Mouse (Mus musculus) neural tube, embryonic 11.5 days (tissue): ENCODE results near the gene Zfp536. TPM values are rescaled to one million over a fixed set of nuclear protein-coding genes. Genes with fewer than 3 reads are reported as not detected.
A peak's percentile ranks its signal among the peaks of the same experiment; 100 is the strongest.
"Not testable (repeated sequence)": the region's sequence is repeated elsewhere in the genome, so short reads cannot be mapped to it uniquely, and the experiment has no call there.

Source experiments
- ATAC-seq: fragments of 200-750 bp; cut with Nextera tagmentation; 2 replicates; pipeline ENCODE4 v1.8.0; 2017; ENCODE audit warnings: moderate number of reproducible peaks, mild to moderate bottlenecking, moderate TSS enrichment, moderate library complexity; ENCODE audit not compliant: insufficient read depth, low FRiP score, low TSS enrichment
- DNase-seq: peaks from one replicate; pipeline ENCODE4 v3.0.0-alpha.2; 2015; ENCODE audit warnings: low spot score
- H3K27ac ChIP-seq: fragments of 300-500 bp; sonication (generic); 2 replicates; pipeline ENCODE4 v1.5.1; 2014; ENCODE audit warnings: low read depth, mild to moderate bottlenecking, low read length
- H3K27me3 ChIP-seq: fragments of 300-500 bp; sonication (generic); 2 replicates; pipeline ENCODE4 v1.6.1; 2014; ENCODE audit warnings: mild to moderate bottlenecking, low read length, mixed read lengths; ENCODE audit not compliant: control insufficient read depth, insufficient read depth
- H3K36me3 ChIP-seq: fragments of 300-500 bp; sonication (generic); 2 replicates; pipeline ENCODE4 v1.6.1; 2014; ENCODE audit warnings: mild to moderate bottlenecking, low read length, moderate library complexity, mixed read lengths; ENCODE audit not compliant: control insufficient read depth, insufficient read depth
- H3K4me1 ChIP-seq: fragments of 300-500 bp; sonication (generic); 2 replicates; pipeline ENCODE4 v1.6.1; 2014; ENCODE audit warnings: low read length, mixed read lengths; ENCODE audit not compliant: control insufficient read depth, insufficient read depth
- H3K4me2 ChIP-seq: fragments of 300-500 bp; sonication (generic); 2 replicates; pipeline ENCODE4 v1.6.1; 2014; ENCODE audit warnings: low read depth, mild to moderate bottlenecking, moderate library complexity
- H3K4me3 ChIP-seq: fragments of 300-500 bp; sonication (generic); 2 replicates; pipeline ENCODE4 v1.5.1; 2014; ENCODE audit warnings: low read depth, low read length
- H3K9ac ChIP-seq: fragments of 300-500 bp; sonication (generic); 2 replicates; pipeline ENCODE4 v1.6.1; 2014; ENCODE audit warnings: mild to moderate bottlenecking, low read length
- H3K9me3 ChIP-seq: fragments of 300-500 bp; sonication (generic); 2 replicates; pipeline ENCODE4 v1.6.1; 2016; ENCODE audit warnings: low read length; ENCODE audit not compliant: control insufficient read depth
- WGBS: fragments of 180-500 bp; shearing (Covaris S2); extraction: QIAGEN DNeasy Blood & Tissue Kit; methylation state at CpG from one replicate; pipeline ENCODE4 v1.1.7; 2014; 5-methylcytosine and 5-hydroxymethylcytosine counted together
- polyA plus RNA-seq: library from polyadenylated mRNA; unstranded; fragments of >200 nt; fragmentation: Nextera tagmentation; extraction: Ambion mirVana; gene quantifications from 2 replicates; pipeline ENCODE4 v1.2.1, GENCODE M21; 2014

The Zfp536 gene
- polyA plus RNA-seq, 1 experiment from 2014 or later, result 23.6 TPM

GRCm38 (mm10) chr7:37617880-37618279 lies 155.6 kb downstream of the Zfp536 start:
- ATAC-seq (no peak), DNase-seq (no peak)

DNA sequence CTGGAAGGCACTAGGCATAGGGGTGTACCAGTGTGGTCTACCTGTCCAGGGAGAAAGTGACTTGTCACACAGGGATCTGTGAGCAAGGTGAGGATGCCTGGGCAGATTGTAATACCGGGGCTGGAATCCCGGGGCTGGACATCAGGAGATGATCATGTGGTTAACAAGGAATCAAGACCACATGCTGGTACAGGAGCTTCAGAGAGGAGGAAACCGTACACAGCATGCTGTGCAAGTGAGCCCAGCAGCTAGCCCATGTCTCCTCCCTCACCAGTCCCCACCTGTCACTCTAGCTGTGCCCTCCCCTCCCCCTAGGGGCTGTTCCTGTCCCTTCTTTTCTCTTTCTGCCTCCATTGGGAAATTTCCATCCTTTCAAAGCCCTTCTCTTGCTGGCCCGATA lies 157.5 kb downstream of the Zfp536 start:
- no peak overlapping the region for H3K27ac ChIP-seq
- no peaks in the 10 kb centered on the region for H3K9me3 ChIP-seq
- DNase-seq (no peak), ATAC-seq (no peak)
- 90% methylated on average over 2 of the region's 4 CpGs for WGBS
- H3K27me3 ChIP-seq, result no peaks in the 10 kb centered on the region
- H3K9ac ChIP-seq, result no peak overlapping the region
- H3K4me1 ChIP-seq, result no peaks in the 10 kb centered on the region
- H3K36me3 ChIP-seq, result no peaks in the 10 kb centered on the region
- H3K4me2 ChIP-seq, result no peak overlapping the region
- no peak overlapping the region for H3K4me3 ChIP-seq

More at GRCm38 (mm10) chr7:37617880-37618279, 155.6 kb downstream of the Zfp536 start:
- H3K27ac ChIP-seq, result no peak overlapping the region
- H3K9me3 ChIP-seq, result no peaks in the 10 kb centered on the region
- H3K4me2 ChIP-seq, result no peak overlapping the region
- H3K9ac ChIP-seq, result no peak overlapping the region
- H3K4me3 ChIP-seq, result no peak overlapping the region
- WGBS, result 93% methylated on average over 2 of the region's 2 CpGs
- H3K27me3 ChIP-seq, result no peaks in the 10 kb centered on the region
- no peaks in the 10 kb centered on the region for H3K4me1 ChIP-seq
- no peaks in the 10 kb centered on the region for H3K36me3 ChIP-seq

- H3K9me3 ChIP-seq, result no peaks in the 10 kb centered on the region
- H3K27me3 ChIP-seq, result no peaks in the 10 kb centered on the region
- no peaks in the 10 kb centered on the region for H3K36me3 ChIP-seq
Measured at GRCm38 (mm10) chr7:37614381-37614780, 159.1 kb downstream of the Zfp536 start.

DNA sequence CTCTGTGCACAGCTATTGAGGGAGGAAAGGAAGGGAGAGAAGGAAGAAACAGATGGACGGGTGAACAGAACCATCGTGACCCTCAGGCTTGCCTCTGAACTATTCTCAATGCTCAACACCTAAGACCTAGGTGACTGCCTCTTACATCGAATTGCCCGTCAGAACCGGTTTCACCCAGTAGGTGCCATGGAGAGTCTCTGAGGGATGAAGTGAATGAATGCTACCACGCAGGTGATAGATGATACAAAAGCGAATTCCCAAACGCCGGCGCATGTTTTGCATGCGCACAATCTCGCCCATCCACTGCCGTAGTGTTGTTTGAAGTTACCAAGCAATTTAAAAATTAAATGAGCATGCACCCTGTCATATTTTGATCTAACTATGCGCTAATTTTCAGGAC lies 164.9 kb downstream of the Zfp536 start:
- no peaks in the 10 kb centered on the region for H3K4me1 ChIP-seq
- H3K4me3 ChIP-seq, result no peak overlapping the region
- H3K36me3 ChIP-seq, result no peaks in the 10 kb centered on the region
- no peak overlapping the region for H3K27ac ChIP-seq
- H3K4me2 ChIP-seq, result no peak overlapping the region
- WGBS, result 96% methylated on average over 14 of the region's 14 CpGs
- H3K27me3 ChIP-seq, result no peaks in the 10 kb centered on the region
- no peak for DNase-seq
- ATAC-seq, result no peak
- no peak overlapping the region for H3K9ac ChIP-seq
- no peaks in the 10 kb centered on the region for H3K9me3 ChIP-seq

More at GRCm38 (mm10) chr7:37614381-37614780, 159.1 kb downstream of the Zfp536 start:
- DNase-seq, result no peak
- H3K4me1 ChIP-seq, result no peaks in the 10 kb centered on the region
- no peak overlapping the region for H3K9ac ChIP-seq
- WGBS, result 75% methylated on average over 10 of the region's 10 CpGs
- H3K27ac ChIP-seq, result no peak overlapping the region
- no peak overlapping the region for H3K4me2 ChIP-seq
- no peak for ATAC-seq
- no peak overlapping the region for H3K4me3 ChIP-seq

DNA sequence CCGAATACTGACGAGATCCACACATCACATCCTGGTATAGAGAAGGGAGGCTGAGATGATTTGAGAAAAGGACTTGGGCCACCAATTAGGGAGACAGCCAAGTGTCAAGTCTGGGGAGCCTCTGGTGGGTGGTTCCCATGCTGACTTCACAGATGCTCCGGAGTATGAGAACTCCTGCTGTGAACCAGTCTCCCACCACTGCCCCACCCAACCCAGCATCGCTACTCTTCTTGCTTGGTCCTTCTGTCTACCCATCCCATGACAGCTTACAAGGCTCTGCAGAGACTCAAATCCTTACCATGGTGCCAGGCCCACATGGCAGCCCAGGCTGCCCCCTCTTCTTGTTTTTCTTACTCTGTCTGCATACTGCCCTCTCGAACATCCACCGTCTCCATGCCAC lies 165.5 kb downstream of the Zfp536 start:
- Histone ChIP-seq H3K4me1 (peaks cover 4% of the 10 kb centered on the region; the same call in 1 of the 2 replicates), H3K27me3 (no peaks in the 10 kb centered on the region), H3K27ac (no peak overlapping the region), H3K9me3 (no peaks in the 10 kb centered on the region), H3K4me2 (no peak overlapping the region), H3K36me3 (no peaks in the 10 kb centered on the region), H3K9ac (no peak overlapping the region), H3K4me3 (no peak overlapping the region)
- DNase-seq, result no peak
- 90% methylated on average over 6 of the region's 6 CpGs for WGBS
- no peak for ATAC-seq

DNA sequence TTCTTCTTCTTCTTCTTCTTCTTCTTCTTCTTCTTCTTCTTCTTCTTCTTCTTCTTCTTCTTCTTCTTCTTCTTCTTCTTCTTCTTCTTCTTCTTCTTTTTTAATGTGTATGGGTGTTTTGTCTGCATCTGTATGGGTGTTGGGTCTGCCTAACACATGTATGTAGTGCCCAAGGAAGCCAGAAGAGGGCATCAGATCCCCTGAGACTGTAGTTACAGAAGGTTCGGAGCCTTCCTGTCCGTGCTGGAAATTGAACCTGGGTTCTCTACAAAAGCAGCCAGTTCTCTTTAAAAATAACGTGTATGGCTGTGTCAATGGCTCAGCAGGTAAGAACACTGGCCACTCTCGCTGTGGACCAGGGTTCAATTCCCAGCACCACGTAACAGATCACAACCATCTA lies 167.0 kb downstream of the Zfp536 start:
- DNase-seq, result no peak
- H3K4me3 ChIP-seq, result no peak overlapping the region
- no peaks in the 10 kb centered on the region for H3K9me3 ChIP-seq
- no peak overlapping the region for H3K9ac ChIP-seq
- ATAC-seq, result no peak
- peaks cover 5% of the 10 kb centered on the region; the same call in 1 of the 2 replicates for H3K4me1 ChIP-seq
- no peak overlapping the region for H3K4me2 ChIP-seq
- no peaks in the 10 kb centered on the region for H3K27me3 ChIP-seq
- 85% methylated on average over 5 of the region's 5 CpGs for WGBS
- no peak overlapping the region for H3K27ac ChIP-seq
- H3K36me3 ChIP-seq, result no peaks in the 10 kb centered on the region

DNA sequence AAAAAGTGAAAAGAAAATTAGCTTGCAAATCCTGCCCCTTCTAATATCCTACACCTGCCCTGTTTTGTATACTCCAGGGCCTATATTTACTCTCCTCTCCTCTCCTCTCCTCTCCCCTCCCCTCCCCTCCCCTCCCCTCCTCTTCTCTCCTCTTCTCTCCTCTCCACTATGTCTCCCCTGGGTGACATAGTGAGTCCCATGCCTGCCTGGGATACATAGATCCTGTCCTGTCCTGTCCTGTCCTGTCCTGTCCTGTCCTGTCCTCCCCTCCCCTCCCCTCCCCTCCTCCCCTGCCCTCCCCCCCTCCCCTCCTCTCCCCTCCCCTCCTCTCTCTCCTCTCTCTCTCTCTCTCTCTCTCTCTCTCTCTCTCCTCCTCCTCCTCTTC lies 169.9 kb downstream of the Zfp536 start:
- H3K4me1 ChIP-seq, H3K9me3 ChIP-seq, ATAC-seq, H3K9ac ChIP-seq, H3K4me3 ChIP-seq, H3K27ac ChIP-seq, H3K27me3 ChIP-seq, H3K36me3 ChIP-seq, DNase-seq, H3K4me2 ChIP-seq: not testable (repeated sequence)

- Histone ChIP-seq H3K9me3 (no peaks in the 10 kb centered on the region), H3K4me2 (no peak overlapping the region), H3K36me3 (no peaks in the 10 kb centered on the region), H3K27me3 (no peaks in the 10 kb centered on the region), H3K9ac (no peak overlapping the region), H3K4me3 (no peak overlapping the region), H3K27ac (no peak overlapping the region), H3K4me1 (peaks cover 8% of the 10 kb centered on the region; the same call in 1 of the 2 replicates)
- DNase-seq (peak; percentile 45), ATAC-seq (no peak)
- WGBS, result 36% methylated on average over 9 of the region's 9 CpGs
Measured at GRCm38 (mm10) chr7:37602871-37603524, 170.4 kb downstream of the Zfp536 start.

DNA sequence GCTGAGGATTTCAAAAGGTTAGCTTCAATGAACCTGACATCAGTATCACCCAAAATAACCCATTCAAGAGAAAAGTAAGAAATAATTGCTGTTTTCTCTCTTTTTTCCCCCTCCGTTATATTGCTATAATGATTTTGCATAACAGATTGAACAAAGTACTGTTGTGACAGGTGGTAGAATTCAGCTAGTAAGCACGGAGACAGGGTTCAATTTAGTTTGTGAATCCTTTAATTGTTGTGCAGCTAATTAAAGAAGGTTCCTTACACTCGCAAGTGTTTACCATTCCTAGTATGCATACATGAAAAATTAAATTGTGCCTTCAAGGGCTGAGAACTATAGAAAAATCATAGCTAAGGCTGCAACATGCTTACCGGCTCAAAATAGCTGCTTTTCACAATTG lies 173.1 kb downstream of the Zfp536 start:
- no peaks in the 10 kb centered on the region for H3K9me3 ChIP-seq
- no peak overlapping the region for H3K4me2 ChIP-seq
- H3K4me1 ChIP-seq, result peaks cover 8% of the 10 kb centered on the region; the same call in 1 of the 2 replicates
- DNase-seq (no peak), ATAC-seq (no peak)
- H3K9ac ChIP-seq, result no peak overlapping the region
- no peaks in the 10 kb centered on the region for H3K27me3 ChIP-seq
- no peak overlapping the region for H3K27ac ChIP-seq
- H3K4me3 ChIP-seq, result no peak overlapping the region
- 81% methylated on average over 4 of the region's 4 CpGs for WGBS
- no peaks in the 10 kb centered on the region for H3K36me3 ChIP-seq
